Mouse (Mus musculus) testis, adult 2 months (tissue): ENCODE measurements around the gene Pkdrej.

Experiments
- CTCF ChIP-seq: fragments of 200-500 bp; IDR thresholded peaks from 2 replicates; pipeline ENCODE4 v1.5.1; 2012; ENCODE audit warnings: low read depth, mild to moderate bottlenecking, inconsistent platforms, low read length, moderate library complexity; ENCODE audit not compliant: control insufficient read depth, insufficient read depth, insufficient replicate concordance
- POLR2A ChIP-seq: fragments of 200-500 bp; IDR thresholded peaks from 2 replicates; pipeline ENCODE4 v1.6.1; 2012; ENCODE audit warnings: low read depth, mild to moderate bottlenecking, inconsistent platforms, low read length, moderate library complexity; ENCODE audit not compliant: control insufficient read depth

GRCm38 (mm10) chr15:85826676-85827075 lies 5.1 kb upstream of the Pkdrej start:
- TF ChIP-seq POLR2A, result no peak
- no peak for TF ChIP-seq CTCF
